Mouse (Mus musculus) lung, postnatal 0 days (tissue): ENCODE measurements at regions not wholly inside any gene's neighbourhood (a gene's known extent, or its start where the extent isn't known, plus 50 kb on each side); places are given as distances from the start of the nearest gene placed in this dataset.

Experiments
- CTCF ChIP-seq: IDR thresholded peaks from 2 replicates; pipeline ENCODE4 v1.5.1; 2016; ENCODE audit warnings: antibody characterized with exemption, mild to moderate bottlenecking
- EP300 ChIP-seq: IDR thresholded peaks from 2 replicates; pipeline ENCODE4 v1.6.1; 2016; ENCODE audit warnings: antibody characterized with exemption, mild to moderate bottlenecking, control low read depth

DNA sequence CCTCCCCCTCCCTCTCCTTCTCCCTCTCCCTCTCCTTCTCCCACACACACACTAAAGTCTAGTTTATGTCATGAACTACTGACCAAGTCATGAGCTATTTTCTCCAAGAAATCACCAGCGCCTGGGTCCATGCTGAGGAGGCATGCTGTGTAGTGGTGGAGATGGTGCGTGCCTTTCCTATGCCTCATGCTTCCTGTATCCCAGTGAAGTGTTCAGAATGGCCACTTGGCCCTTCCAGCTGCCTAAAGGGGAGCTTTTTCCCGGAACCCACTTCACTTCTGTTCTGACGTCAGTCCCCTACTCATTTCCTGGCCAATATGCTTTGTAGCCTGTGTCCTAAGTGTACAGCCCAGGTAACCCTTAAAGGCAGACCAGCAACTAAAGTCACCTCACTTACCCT lies 199.1 kb upstream of the Egflam start:
- TF ChIP-seq EP300 (peak; percentile 99), CTCF (no peak)
